Mouse (Mus musculus) neural tube, embryonic 12.5 days (tissue): Measurements from ENCODE around the gene Lsm11. TPM values are rescaled to one million over a fixed set of nuclear protein-coding genes. Genes with fewer than 3 reads are reported as not detected.

ENCODE experiments used
- ATAC-seq: fragments of 200-750 bp; cut with Nextera tagmentation; 2 replicates; pipeline ENCODE4 v1.8.0; 2017; ENCODE audit warnings: low read depth, mild to moderate bottlenecking, moderate TSS enrichment, moderate library complexity; ENCODE audit not compliant: low FRiP score
- H3K27ac ChIP-seq: fragments of 300-500 bp; sonication (generic); 2 replicates; pipeline ENCODE4 v1.5.1; 2016
- H3K27me3 ChIP-seq: fragments of 300-500 bp; sonication (generic); replicated peaks from 2 replicates; pipeline ENCODE4 v1.6.1; 2016; ENCODE audit warnings: mild to moderate bottlenecking
- H3K36me3 ChIP-seq: fragments of 300-500 bp; sonication (generic); 2 replicates; pipeline ENCODE4 v1.6.1; 2016; ENCODE audit warnings: mild to moderate bottlenecking
- H3K4me1 ChIP-seq: fragments of 300-500 bp; sonication (generic); 2 replicates; pipeline ENCODE4 v1.6.1; 2016
- H3K4me2 ChIP-seq: fragments of 300-500 bp; sonication (generic); replicated peaks from 2 replicates; pipeline ENCODE4 v1.6.1; 2016; ENCODE audit warnings: mild to moderate bottlenecking
- H3K4me3 ChIP-seq: fragments of 300-500 bp; sonication (generic); 2 replicates; pipeline ENCODE4 v1.5.1; 2016
- H3K9ac ChIP-seq: fragments of 300-500 bp; sonication (generic); 2 replicates; pipeline ENCODE4 v1.6.1; 2016; ENCODE audit warnings: mild to moderate bottlenecking
- H3K9me3 ChIP-seq: fragments of 300-500 bp; sonication (generic); 2 replicates; pipeline ENCODE4 v1.6.1; 2016; ENCODE audit warnings: mild to moderate bottlenecking
- WGBS: fragments of 180-500 bp; shearing (Covaris S2); methylation state at CpG from one replicate; pipeline ENCODE4 v1.1.7; 2016; 5-methylcytosine and 5-hydroxymethylcytosine counted together
- polyA plus RNA-seq: library from polyadenylated mRNA; unstranded; fragments of >200 nt; fragmentation: Nextera tagmentation; extraction: Ambion mirVana; gene quantifications from 2 replicates; pipeline ENCODE4 v1.2.1, GENCODE M21; 2016

The Lsm11 gene
- polyA plus RNA-seq = 15.8 and 16.0 TPM in 2 replicates

DNA sequence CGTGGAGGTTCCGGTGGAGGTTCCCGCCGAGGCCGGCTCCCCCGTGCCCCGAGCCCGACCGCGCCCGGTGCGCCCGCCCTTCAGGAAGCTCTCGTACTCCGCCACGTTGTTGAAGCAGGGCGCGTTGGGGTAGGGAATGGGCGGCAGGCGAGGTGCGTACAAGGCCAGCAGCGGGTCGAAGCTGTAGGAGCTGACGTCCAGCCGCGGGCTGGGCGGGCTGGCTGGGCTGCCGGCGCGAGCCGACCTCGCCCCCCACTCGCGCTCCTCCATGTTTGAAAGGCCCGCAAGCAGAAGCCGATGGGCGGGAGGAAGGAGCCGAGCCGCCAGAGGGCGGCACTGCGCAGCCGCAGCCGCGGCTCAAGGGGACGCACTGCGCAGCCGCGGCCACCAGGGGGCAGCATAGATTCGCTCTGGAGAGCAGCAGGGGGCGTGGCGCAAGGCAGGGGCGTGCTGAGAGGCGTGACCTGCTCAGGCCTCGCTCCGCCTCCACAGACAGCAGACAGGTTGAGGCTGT lies at the start of gene Lsm11:
Lsm11 (minus strand) TSS at position 293 of the 514 bp plus-strand sequence.
- peak; percentile 90 for ATAC-seq
- peaks cover 15% of the 10 kb centered on the region for H3K4me1 ChIP-seq
- H3K27me3 ChIP-seq = no peaks in the 10 kb centered on the region
- no peaks in the 10 kb centered on the region for H3K9me3 ChIP-seq
- H3K27ac ChIP-seq = no peak within 1 kb of the TSS
- peak within 1 kb of the TSS; percentile 79 for H3K9ac ChIP-seq
- H3K4me3 ChIP-seq = peak within 1 kb of the TSS; percentile 86
- peak within 1 kb of the TSS; percentile 88 for H3K4me2 ChIP-seq
- WGBS = under 1% methylated on average over 53 of the region's 55 CpGs
- H3K36me3 ChIP-seq = peaks cover 16% of the 10 kb centered on the region; the same call in 1 of the 2 replicates

DNA sequence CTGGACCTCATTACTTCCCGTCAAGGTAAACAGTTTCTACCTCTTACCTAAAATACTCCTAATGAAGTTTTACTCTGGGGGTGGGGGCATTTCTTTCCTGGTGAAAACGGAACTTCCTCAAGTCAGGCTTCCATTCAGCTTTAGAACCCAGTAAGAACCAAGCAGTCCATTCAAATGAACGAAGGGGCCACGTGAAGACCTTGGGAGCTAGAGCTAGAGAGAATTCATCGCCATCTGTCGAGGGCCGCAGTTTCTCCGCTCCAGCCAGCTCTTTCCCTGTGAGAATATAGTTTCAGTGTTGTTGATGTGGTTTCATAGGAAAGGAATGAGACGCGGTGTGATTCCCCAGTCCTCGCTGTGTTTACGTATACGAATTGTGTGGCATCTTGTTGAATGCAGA lies 47.4 kb upstream of the Lsm11 start:
- Histone ChIP-seq H3K4me1 (peaks cover 5% of the 10 kb centered on the region; the same call in 1 of the 2 replicates), H3K4me2 (peak overlapping the region; percentile 54), H3K9me3 (no peaks in the 10 kb centered on the region), H3K27me3 (no peaks in the 10 kb centered on the region), H3K4me3 (no peak overlapping the region), H3K27ac (no peak overlapping the region), H3K9ac (no peak overlapping the region), H3K36me3 (no peaks in the 10 kb centered on the region)
- 55% methylated on average over 13 of the region's 13 CpGs for WGBS
- no peak for ATAC-seq

DNA sequence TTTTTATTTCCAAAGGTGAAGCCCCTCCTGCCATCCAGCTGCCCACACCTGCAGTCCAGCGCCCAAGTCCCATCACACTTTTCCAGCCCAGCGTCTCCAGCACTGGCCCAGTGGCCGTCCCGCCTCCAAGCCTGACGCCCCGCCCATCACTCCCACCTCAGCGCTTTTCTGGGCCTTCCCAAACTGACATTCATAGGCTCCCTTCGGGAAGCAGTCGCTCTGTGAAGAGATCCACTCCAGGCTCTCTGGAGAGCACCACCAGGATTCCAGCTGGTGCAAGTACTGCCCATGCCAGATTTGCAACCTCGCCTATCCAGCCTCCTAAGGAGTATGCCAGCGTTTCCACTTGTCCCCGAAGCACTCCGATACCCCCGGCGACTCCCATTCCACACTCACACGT lies 46.9 kb upstream of the Lsm11 start:
- Histone ChIP-seq H3K4me2 (peak overlapping the region; percentile 54), H3K36me3 (no peaks in the 10 kb centered on the region), H3K4me3 (peak overlapping the region; percentile 19), H3K9ac (no peak overlapping the region), H3K9me3 (no peaks in the 10 kb centered on the region), H3K27me3 (no peaks in the 10 kb centered on the region), H3K27ac (no peak overlapping the region), H3K4me1 (peaks cover 5% of the 10 kb centered on the region; the same call in 1 of the 2 replicates)
- WGBS = 9% methylated on average over 16 of the region's 16 CpGs
- no peak for ATAC-seq

DNA sequence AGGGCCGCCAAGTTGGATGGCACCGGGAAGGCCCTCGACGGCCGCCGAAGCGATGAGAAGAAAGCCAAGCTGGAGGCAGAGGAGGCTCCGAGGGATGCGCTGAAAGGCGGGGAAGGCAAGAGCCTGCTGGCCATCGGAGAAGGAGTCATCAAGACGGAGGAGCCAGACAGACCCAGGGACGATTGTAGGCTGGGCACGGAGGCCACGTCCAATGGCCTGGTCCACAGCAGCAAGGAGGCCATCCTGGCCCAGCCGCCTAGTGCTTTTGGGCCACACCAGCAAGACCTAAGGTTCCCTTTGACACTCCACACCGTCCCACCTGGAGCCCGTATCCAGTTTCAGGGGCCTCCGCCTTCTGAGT lies 36.1 kb upstream of the Lsm11 start:
- Histone ChIP-seq H3K4me1 (peaks cover 4% of the 10 kb centered on the region; the same call in 1 of the 2 replicates), H3K9ac (peak overlapping the region; percentile 78), H3K4me3 (peak overlapping the region; percentile 64), H3K36me3 (no peaks in the 10 kb centered on the region), H3K9me3 (peaks cover 3% of the 10 kb centered on the region; the same call in 1 of the 2 replicates), H3K27me3 (no peaks in the 10 kb centered on the region; the same call in none of the 2 replicates), H3K4me2 (peak overlapping the region; percentile 67), H3K27ac (no peak overlapping the region)
- ATAC-seq = peak; percentile 10; the same call in 1 of the 2 replicates
- 45% methylated on average over 19 of the region's 19 CpGs for WGBS

DNA sequence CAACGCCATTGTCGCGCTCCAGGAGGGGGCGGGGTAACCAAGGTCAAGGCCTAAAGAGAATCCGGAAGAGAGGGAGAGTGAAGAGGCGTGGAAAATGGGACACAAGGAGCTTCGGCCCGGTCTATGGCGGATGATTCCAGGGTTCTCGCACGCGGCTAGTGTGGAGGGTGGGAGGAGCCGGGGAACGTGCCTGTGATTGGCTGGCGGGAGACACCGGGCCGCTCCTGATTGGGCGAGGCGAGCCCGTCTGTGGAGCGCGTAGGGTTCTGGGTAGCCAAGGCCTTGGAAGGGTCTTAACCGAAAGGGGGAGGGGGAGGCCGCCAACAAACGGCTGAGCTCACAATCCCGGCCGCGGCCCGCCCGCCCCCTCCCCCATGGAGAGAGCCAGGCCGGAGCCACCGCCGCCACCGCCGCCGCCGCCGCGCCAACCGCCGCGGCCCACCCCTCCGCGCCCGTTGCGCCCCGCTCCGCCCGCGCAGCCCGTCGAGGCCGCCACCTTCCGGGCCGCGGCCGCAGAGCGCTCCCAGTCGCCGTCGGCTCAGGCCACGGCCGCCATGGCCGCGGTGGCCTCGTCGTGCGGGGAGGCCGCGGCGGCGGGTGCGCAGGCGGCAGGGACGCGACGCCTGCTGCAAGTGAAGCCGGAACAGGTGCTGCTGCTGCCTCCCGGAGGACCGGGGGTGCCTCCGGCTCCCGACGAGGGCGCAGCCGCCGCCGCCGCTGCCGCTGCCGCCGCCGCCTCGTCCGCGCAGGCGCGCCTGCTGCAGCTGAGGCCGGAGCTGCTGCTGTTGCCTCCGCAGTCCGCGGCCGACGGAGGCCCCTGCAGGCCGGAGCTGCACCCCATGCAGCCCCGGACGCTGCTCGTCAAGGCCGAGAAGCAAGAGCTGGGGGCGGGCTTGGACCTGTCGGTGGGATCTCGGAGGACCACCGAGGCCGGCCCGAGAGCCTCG lies 35.5 kb upstream of the Lsm11 start, which contains the start of gene Sox30:
Sox30 (plus strand) TSS at position 365 of the 947 bp plus-strand sequence.
- WGBS = 7% methylated on average over 96 of the region's 115 CpGs
- no peak within 1 kb of the TSS for H3K27ac ChIP-seq
- H3K36me3 ChIP-seq = no peaks in the 10 kb centered on the region

DNA sequence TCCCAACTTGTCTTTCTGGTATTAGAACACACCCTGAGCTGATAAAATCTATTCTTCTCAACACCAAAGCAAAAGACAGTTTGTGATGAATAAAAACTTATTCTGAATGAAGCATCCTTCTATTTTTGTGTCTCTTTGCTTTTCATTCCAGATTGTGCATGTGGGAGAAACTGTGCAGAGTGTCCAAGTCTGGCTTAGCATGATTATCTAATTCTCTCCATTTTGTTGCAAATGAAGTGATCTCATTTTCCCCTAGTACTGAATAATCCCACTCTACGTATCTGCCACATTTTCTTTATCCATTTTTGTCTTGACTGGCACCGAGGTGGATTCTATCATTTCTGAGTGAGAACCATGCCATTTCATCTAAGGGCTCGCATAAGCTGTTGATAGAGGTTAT lies 31.3 kb upstream of the Lsm11 start:
- no peak for ATAC-seq

More for the DNA sequence above, 35.5 kb upstream of the Lsm11 start, which contains the start of gene Sox30:
- peak; percentile 98 for ATAC-seq
- H3K4me3 ChIP-seq = peak within 1 kb of the TSS; percentile 64
- H3K9ac ChIP-seq = peak within 1 kb of the TSS; percentile 78
- H3K4me1 ChIP-seq = peaks cover 4% of the 10 kb centered on the region; the same call in 1 of the 2 replicates
- no peaks in the 10 kb centered on the region; the same call in none of the 2 replicates for H3K27me3 ChIP-seq
- peaks cover 3% of the 10 kb centered on the region; the same call in 1 of the 2 replicates for H3K9me3 ChIP-seq
- peak within 1 kb of the TSS; percentile 67 for H3K4me2 ChIP-seq

DNA sequence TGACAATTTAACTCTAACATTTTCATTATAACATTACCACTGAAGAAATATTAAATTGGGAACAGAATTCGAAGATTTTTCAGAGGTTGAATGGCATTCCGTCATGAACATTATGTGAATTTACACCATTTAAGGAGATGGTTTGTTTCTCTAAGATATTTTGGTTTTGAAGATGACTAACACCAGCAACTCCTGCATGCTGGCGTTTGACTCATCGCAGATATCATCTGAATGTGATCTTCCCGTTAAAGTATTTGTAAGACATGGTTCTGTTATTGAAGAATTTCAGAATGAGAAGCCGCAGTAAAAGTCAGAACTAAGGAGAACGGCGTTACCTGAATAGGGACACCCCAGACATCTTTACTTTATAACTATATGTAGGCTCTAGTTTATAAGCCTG lies 29.7 kb upstream of the Lsm11 start:
- Histone ChIP-seq H3K9ac (no peak overlapping the region), H3K27ac (no peak overlapping the region), H3K4me3 (no peak overlapping the region), H3K9me3 (no peaks in the 10 kb centered on the region), H3K4me2 (no peak overlapping the region), H3K36me3 (no peaks in the 10 kb centered on the region), H3K27me3 (no peaks in the 10 kb centered on the region), H3K4me1 (no peaks in the 10 kb centered on the region)
- 93% methylated on average over 8 of the region's 8 CpGs for WGBS
- no peak for ATAC-seq

More for the DNA sequence above, 31.3 kb upstream of the Lsm11 start:
- peaks cover 3% of the 10 kb centered on the region; the same call in 1 of the 2 replicates for H3K4me1 ChIP-seq
- H3K27me3 ChIP-seq = no peaks in the 10 kb centered on the region; the same call in none of the 2 replicates
- WGBS = 83% methylated on average over 3 of the region's 3 CpGs
- H3K9ac ChIP-seq = no peak overlapping the region
- H3K36me3 ChIP-seq = no peaks in the 10 kb centered on the region
- no peak overlapping the region for H3K4me2 ChIP-seq
- no peak overlapping the region for H3K27ac ChIP-seq
- H3K9me3 ChIP-seq = peaks cover 3% of the 10 kb centered on the region; the same call in 1 of the 2 replicates
- H3K4me3 ChIP-seq = no peak overlapping the region

DNA sequence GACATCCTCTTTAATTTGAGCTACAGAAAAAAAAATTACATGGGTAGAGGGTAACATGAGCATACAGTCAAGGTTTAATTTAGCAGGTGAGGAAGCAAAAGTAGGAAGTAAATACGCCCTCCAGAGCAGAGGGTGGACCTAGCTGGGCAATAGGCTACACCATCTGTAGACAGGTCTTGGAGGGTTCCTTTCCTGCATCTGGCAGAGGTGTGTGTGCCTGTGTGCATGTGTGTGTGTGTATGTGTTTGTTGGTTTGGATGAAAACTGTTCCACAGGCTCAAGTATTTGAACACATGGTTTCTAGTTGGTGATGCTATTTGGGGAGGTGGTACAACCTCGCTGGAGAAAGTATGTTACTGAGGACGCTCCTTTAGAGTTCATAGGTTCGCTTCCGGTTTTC lies 28.9 kb upstream of the Lsm11 start:
- no peak overlapping the region for H3K9ac ChIP-seq
- H3K4me2 ChIP-seq = no peak overlapping the region
- no peak overlapping the region for H3K27ac ChIP-seq
- H3K36me3 ChIP-seq = no peaks in the 10 kb centered on the region
- ATAC-seq = no peak
- H3K4me1 ChIP-seq = no peaks in the 10 kb centered on the region
- WGBS = 89% methylated on average over 5 of the region's 5 CpGs
- H3K4me3 ChIP-seq = no peak overlapping the region
- no peaks in the 10 kb centered on the region for H3K27me3 ChIP-seq
- no peaks in the 10 kb centered on the region for H3K9me3 ChIP-seq

DNA sequence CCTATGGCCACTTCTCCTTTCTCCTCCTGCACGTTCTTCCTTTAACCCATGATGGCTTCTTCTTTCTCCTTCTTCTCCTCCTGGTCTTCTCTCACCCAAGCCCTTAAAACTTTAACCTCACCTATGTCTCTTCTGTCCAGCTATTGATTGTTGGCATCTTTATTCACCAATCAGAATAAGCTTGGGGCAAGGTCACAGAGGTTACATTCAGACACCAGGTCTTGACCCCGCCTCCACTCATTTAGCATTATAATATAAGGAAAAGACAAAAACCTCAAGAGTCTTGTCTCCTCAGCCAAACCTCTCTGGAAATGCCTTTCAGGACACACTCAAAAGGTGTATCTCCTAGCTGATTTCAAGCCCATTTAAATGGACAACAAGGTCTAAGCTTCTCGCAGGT lies 23.7 kb upstream of the Lsm11 start:
- WGBS = 88% methylated on average over 3 of the region's 3 CpGs
- no peak for ATAC-seq
- H3K4me1 ChIP-seq = no peaks in the 10 kb centered on the region
- H3K36me3 ChIP-seq = no peaks in the 10 kb centered on the region
- no peak overlapping the region for H3K4me3 ChIP-seq
- H3K9ac ChIP-seq = no peak overlapping the region
- H3K27me3 ChIP-seq = no peaks in the 10 kb centered on the region
- no peak overlapping the region for H3K27ac ChIP-seq
- H3K4me2 ChIP-seq = no peak overlapping the region
- H3K9me3 ChIP-seq = no peaks in the 10 kb centered on the region

DNA sequence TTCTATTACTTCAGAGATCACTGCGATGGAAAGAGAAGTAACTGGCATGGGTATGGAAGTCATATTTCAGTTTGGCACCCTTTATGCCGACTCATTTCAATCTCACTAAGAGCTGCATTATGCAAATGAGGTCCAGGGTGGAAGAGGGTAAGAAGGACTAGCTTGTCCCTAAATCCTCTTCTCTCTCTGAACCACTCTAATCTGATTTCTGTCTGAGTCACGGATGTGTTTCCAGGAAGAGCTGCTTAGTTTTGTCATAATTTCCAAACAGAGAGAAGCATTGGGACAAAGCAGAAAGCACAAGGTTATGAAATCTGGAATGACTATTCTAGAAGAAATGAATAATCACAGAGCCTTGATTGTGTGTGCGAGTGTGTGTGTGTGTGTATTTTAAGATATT lies 22.2 kb upstream of the Lsm11 start:
- Histone ChIP-seq H3K27me3 (no peaks in the 10 kb centered on the region), H3K9me3 (no peaks in the 10 kb centered on the region), H3K9ac (no peak overlapping the region), H3K27ac (no peak overlapping the region), H3K4me1 (no peaks in the 10 kb centered on the region), H3K4me3 (no peak overlapping the region), H3K4me2 (no peak overlapping the region), H3K36me3 (no peaks in the 10 kb centered on the region)
- WGBS = 87% methylated on average over 4 of the region's 4 CpGs
- no peak for ATAC-seq

DNA sequence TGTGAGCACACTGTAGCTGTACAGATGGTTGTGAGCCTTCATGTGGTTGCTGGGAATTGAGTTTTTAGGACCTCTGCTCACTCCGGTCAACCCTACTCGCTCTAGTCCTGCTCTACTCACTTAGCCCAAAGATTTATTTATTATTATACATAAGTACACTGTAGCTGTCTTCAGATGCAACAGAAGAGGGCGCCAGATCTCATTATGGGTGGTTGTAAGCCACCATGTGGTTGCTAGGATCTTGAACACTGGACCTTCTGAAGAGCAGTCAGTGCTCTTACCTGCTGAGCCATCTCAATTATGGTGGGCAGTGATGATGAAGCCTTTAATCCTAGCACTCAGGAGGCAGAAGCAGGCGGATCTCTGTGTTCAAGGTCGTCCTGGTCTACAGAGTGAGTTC lies 15.3 kb upstream of the Lsm11 start:
- Histone ChIP-seq H3K9ac (no peak overlapping the region), H3K9me3 (no peaks in the 10 kb centered on the region), H3K4me1 (no peaks in the 10 kb centered on the region), H3K27me3 (no peaks in the 10 kb centered on the region), H3K4me2 (no peak overlapping the region), H3K4me3 (no peak overlapping the region), H3K36me3 (no peaks in the 10 kb centered on the region), H3K27ac (no peak overlapping the region)
- no peak for ATAC-seq
- 83% methylated on average over 5 of the region's 5 CpGs for WGBS

DNA sequence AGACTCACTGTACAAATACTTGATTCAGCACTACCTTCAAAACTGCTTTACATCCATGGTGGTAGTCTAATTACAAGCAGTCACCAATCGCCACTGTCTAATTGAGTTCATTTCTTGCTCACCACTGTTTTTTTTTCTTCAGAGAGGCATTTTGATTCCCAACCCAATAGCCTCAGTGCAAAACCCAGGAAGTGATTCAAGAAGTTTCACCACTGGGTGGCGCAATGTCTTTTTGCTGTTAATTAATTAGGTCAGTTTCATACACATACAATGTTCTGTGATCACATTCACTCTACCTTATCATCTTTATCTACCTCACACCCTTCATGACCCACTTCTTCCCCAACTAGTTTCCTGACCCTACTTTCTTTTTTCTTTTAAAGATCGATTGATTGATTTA lies 14.9 kb upstream of the Lsm11 start:
- no peaks in the 10 kb centered on the region for H3K36me3 ChIP-seq
- no peak overlapping the region for H3K27ac ChIP-seq
- no peak overlapping the region for H3K4me3 ChIP-seq
- no peak overlapping the region for H3K4me2 ChIP-seq
- no peaks in the 10 kb centered on the region for H3K27me3 ChIP-seq
- 0 out of 2 replicates have a peak, but pooled peaks cover 3% of the 10 kb centered on the region for H3K4me1 ChIP-seq
- 68% methylated on average over 3 of the region's 3 CpGs for WGBS
- no peaks in the 10 kb centered on the region for H3K9me3 ChIP-seq
- ATAC-seq = no peak
- H3K9ac ChIP-seq = no peak overlapping the region
